Mouse (Mus musculus) embryo, embryonic 9.5 days (tissue): ENCODE results near the gene Cd40.

Source experiments
- DNase-seq: peaks from one replicate; pipeline ENCODE4 v3.0.0-alpha.2; 2017; ENCODE audit errors: extremely low spot score

The Cd40 gene

GRCm38 (mm10) chr2:165056377-165057085 lies 1.1 kb downstream of the Cd40 start:
- no peak for DNase-seq

GRCm38 (mm10) chr2:165059961-165060360 lies 4.5 kb downstream of the Cd40 start:
- no peak for DNase-seq

GRCm38 (mm10) chr2:165061638-165062433 lies 6.4 kb downstream of the Cd40 start:
- no peak for DNase-seq

GRCm38 (mm10) chr2:165064489-165064888 lies 9.1 kb downstream of the Cd40 start:
- no peak for DNase-seq

GRCm38 (mm10) chr2:165068806-165069205 lies 13.4 kb downstream of the Cd40 start:
- no peak for DNase-seq

- peak; percentile 81 for DNase-seq
Observed at GRCm38 (mm10) chr2:165070096-165070816, 14.8 kb downstream of the Cd40 start.

GRCm38 (mm10) chr2:165073381-165073781 lies 18.0 kb downstream of the Cd40 start:
- DNase-seq = no peak

- DNase-seq = no peak
Observed at GRCm38 (mm10) chr2:165074081-165074884, 18.9 kb downstream of the Cd40 start.

GRCm38 (mm10) chr2:165074937-165075336 lies 19.5 kb downstream of the Cd40 start:
- DNase-seq = peak; percentile 79

GRCm38 (mm10) chr2:165077055-165077454 lies 21.6 kb downstream of the Cd40 start:
- DNase-seq = no peak

- no peak for DNase-seq
Observed at GRCm38 (mm10) chr2:165078045-165078444, 22.6 kb downstream of the Cd40 start.

- peak; percentile 27 for DNase-seq
Observed at GRCm38 (mm10) chr2:165078605-165079004, 23.2 kb downstream of the Cd40 start.

GRCm38 (mm10) chr2:165080657-165081056 lies 25.2 kb downstream of the Cd40 start:
- no peak for DNase-seq

- DNase-seq = no peak
Observed at GRCm38 (mm10) chr2:165081257-165081656, 25.8 kb downstream of the Cd40 start.

- DNase-seq = no peak
Observed at GRCm38 (mm10) chr2:165086634-165087033, 31.2 kb downstream of the Cd40 start.

- DNase-seq = no peak
Observed at GRCm38 (mm10) chr2:165089470-165089869, 34.0 kb downstream of the Cd40 start.

- DNase-seq = no peak
Observed at GRCm38 (mm10) chr2:165090650-165091049, 35.2 kb downstream of the Cd40 start, which contains the start of gene 1700025C18Rik. Gene 1700025C18Rik, minus strand, starts transcription at chr2:165090750.

GRCm38 (mm10) chr2:165091433-165091965 lies 36.1 kb downstream of the Cd40 start:
- DNase-seq = no peak

GRCm38 (mm10) chr2:165092393-165092792 lies 37.0 kb downstream of the Cd40 start:
- no peak for DNase-seq

- DNase-seq = peak; percentile 28
Observed at GRCm38 (mm10) chr2:165096367-165096766, 40.9 kb downstream of the Cd40 start.

GRCm38 (mm10) chr2:165098861-165099260 lies 43.4 kb downstream of the Cd40 start:
- DNase-seq = no peak
